Mouse (Mus musculus) stomach, postnatal 0 days (tissue): ENCODE data around the gene Suv39h1.

Source experiments
- CTCF ChIP-seq: IDR thresholded peaks from 2 replicates; pipeline ENCODE4 v1.5.1; 2016; ENCODE audit warnings: antibody characterized with exemption, low read depth, mild to moderate bottlenecking, moderate library complexity
- EP300 ChIP-seq: optimal IDR thresholded peaks from 2 replicates; pipeline ENCODE3; 2016; ENCODE audit warnings: antibody characterized with exemption

DNA sequence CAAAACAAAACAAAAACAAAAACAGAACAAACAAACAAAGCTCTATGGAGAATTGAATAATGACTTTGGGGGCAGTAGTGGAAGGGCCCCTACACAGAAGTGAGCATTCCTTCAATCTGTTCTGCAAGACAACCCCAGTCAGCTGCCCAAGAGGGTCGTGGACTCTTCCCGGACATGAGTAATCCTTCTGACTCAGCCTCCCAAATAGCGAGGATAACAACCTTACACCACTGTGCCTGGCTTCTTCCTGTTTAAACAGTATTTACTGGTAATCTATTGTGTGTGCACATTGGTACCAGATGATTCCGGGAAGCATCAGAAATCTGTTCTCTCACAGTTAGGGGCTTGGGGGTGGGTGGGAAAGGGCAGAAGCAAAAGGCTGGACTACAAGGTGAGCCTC, 47.7 kb downstream of the Suv39h1 start:
- no peak for TF ChIP-seq CTCF
- no peak for TF ChIP-seq EP300
